Mouse (Mus musculus): ENCODE measurements around the gene Mael.

DNA sequence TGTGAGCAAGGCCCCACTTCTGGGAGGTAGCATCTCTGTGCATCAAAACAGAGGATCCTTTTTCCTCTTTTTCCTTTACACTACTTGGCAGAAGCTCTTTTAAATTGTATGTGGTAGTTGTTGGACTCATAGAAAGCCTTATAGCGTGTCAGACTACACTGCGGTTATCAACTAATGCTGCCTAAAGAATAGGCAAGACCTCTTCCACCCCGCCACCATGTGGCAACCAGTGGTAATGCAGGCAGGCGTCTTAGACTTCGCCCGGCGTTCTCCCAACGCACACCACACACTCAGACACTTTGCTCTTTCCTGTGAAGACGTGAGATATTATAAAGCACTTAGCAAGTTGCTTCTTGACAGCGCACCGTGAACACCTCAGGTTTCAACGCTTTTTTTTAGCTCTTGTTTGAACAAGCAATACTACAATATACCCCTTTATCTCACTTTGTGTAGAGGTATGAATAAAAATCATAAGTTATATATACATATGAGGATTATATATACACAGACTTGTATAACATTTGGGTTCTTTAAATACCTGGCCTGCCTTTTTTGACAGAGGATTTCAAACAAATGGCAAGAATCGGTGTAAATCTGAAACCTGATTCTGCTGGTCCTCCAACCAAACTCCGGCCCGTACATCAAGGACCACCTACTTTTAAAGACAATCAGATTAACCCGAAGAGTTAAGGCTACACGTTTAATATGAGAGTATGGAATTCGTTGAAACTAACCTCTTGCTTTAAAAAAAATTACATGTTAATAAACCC, 85.0 kb downstream of the Mael start:
- peak; percentile 88 for TF ChIP-seq CTCF (IDR thresholded peaks at IDR 0.05; ENCODE audit: control insufficient read depth, insufficient read depth, low read length)
- no peak for TF ChIP-seq POLR2A (IDR thresholded peaks at IDR 0.05; ENCODE audit: borderline replicate concordance, control insufficient read depth, low read depth, low read length)

Measured in bone marrow, adult 2 months (tissue).